Mouse (Mus musculus): ENCODE measurements at regions not wholly inside any gene's neighbourhood (a gene's known extent, or its start where the extent isn't known, plus 50 kb on each side); places are given as distances from the start of the nearest gene placed in this dataset.

DNA sequence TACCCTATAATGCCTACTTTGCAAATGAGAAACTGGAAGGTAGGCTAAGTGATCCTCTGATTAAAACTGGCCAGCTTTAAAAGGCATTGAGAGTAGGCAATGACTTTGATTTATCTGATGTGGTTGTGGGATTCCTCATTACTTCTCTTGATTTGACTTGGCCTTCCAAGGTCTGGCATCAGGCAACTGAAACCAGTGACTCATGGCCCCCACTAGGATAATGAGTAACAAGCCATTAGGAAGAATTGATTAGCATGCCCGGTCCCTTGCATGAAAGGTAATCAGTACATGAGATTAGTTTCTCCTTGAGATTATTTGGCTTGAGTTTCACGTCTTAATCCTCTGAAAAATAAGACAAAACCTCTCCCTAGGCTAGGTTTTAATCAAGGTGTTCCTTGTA lies 56.8 kb upstream of the Magi1 start:
- DNase-seq (ENCODE audit: inconsistent age in 2 of 2, low spot score in 1 of 2), result peak; percentile 31 to 74

DNA sequence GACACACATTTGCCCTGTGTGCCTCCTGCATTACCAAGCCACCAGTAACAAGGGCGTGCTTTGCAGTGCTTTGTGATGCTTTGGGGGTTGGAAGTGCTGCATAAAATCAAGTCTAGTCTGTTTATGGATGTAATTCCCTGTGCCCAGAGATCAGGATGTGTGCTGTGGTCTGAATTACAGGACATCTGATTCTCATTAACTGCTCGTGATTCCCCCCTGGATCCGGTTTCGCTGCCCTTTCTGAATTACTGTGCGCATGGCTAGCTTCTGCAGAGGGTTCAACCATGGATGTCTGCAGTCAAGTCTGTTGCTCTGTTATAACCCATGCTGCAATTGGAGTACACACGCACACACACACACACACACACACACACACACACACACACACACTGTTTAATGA lies 52.5 kb upstream of the Magi1 start:
- DNase-seq (ENCODE audit: inconsistent age in 2 of 2, low spot score in 1 of 2), result no peak
